Mouse (Mus musculus): Measurements from ENCODE around the gene Slc22a3.

Slc22a3 gene

GRCm38 (mm10) chr17:12507654-12508204 lies at the start of gene Slc22a3:
TSS of gene Slc22a3 (minus strand) at chr17:12507704.
- in situ Hi-C loops (cut with MseI, MboI), result no loop called here

GRCm38 (mm10) chr17:12534353-12535145 lies 27.0 kb upstream of the Slc22a3 start:
- in situ Hi-C loops (cut with MseI, MboI), result loop anchor here in 1 of 2 experiments (5.0 to 25.0 kb wide), 3 partner anchors 117 to 278 kb away; no protein-coding TSS in a partner anchor

- in situ Hi-C loops (cut with MseI, MboI), result loop anchor here in 1 of 2 experiments (5.0 to 25.0 kb wide), 2 partner anchors 115 to 280 kb away; no protein-coding TSS in a partner anchor
Measured at GRCm38 (mm10) chr17:12532115-12532514, 24.6 kb upstream of the Slc22a3 start.

- in situ Hi-C loops (cut with MseI, MboI), result loop anchor here in 1 of 2 experiments (5.0 to 25.0 kb wide), 2 partner anchors 113 to 282 kb away; no protein-coding TSS in a partner anchor
Measured at GRCm38 (mm10) chr17:12530081-12530480, 22.6 kb upstream of the Slc22a3 start.

- in situ Hi-C loops (cut with MseI, MboI), result loop anchor here in 1 of 2 experiments (25.0 kb wide), 1 partner anchor 283 kb away; no protein-coding TSS in a partner anchor
Measured at GRCm38 (mm10) chr17:12529384-12529985, 22.0 kb upstream of the Slc22a3 start.

GRCm38 (mm10) chr17:12519089-12519488 lies 11.6 kb upstream of the Slc22a3 start:
- in situ Hi-C loops (cut with MseI, MboI), result no loop called here

GRCm38 (mm10) chr17:12518194-12518593 lies 10.7 kb upstream of the Slc22a3 start:
- in situ Hi-C loops (cut with MseI, MboI), result no loop called here

- in situ Hi-C loops (cut with MseI, MboI), result no loop called here
Measured at GRCm38 (mm10) chr17:12513997-12514396, 6.5 kb upstream of the Slc22a3 start.

GRCm38 (mm10) chr17:12513107-12513923 lies 5.8 kb upstream of the Slc22a3 start:
- in situ Hi-C loops (cut with MseI, MboI), result no loop called here

GRCm38 (mm10) chr17:12511193-12511592 lies 3.7 kb upstream of the Slc22a3 start:
- in situ Hi-C loops (cut with MseI, MboI), result no loop called here

- in situ Hi-C loops (cut with MseI, MboI), result no loop called here
Measured at GRCm38 (mm10) chr17:12508376-12508775, 872 bp upstream of the Slc22a3 start.

GRCm38 (mm10) chr17:12506903-12507563 lies 471 bp downstream of the Slc22a3 start:
- in situ Hi-C loops (cut with MseI, MboI), result no loop called here

GRCm38 (mm10) chr17:12505708-12506107 lies 1.8 kb downstream of the Slc22a3 start:
- in situ Hi-C loops (cut with MseI, MboI), result no loop called here

GRCm38 (mm10) chr17:12499426-12499825 lies 8.1 kb downstream of the Slc22a3 start:
- in situ Hi-C loops (cut with MseI, MboI), result no loop called here

GRCm38 (mm10) chr17:12495558-12495957 lies 11.9 kb downstream of the Slc22a3 start:
- in situ Hi-C loops (cut with MseI, MboI), result no loop called here

GRCm38 (mm10) chr17:12491591-12491990 lies 15.9 kb downstream of the Slc22a3 start:
- in situ Hi-C loops (cut with MseI, MboI), result no loop called here

- in situ Hi-C loops (cut with MseI, MboI), result no loop called here
Measured at GRCm38 (mm10) chr17:12489888-12490287, 17.6 kb downstream of the Slc22a3 start.

- in situ Hi-C loops (cut with MseI, MboI), result no loop called here
Measured at GRCm38 (mm10) chr17:12485657-12486056, 21.8 kb downstream of the Slc22a3 start.

- in situ Hi-C loops (cut with MseI, MboI), result no loop called here
Measured at GRCm38 (mm10) chr17:12479416-12479815, 28.1 kb downstream of the Slc22a3 start.

- in situ Hi-C loops (cut with MseI, MboI), result no loop called here
Measured at GRCm38 (mm10) chr17:12474509-12475083, 32.9 kb downstream of the Slc22a3 start.

GRCm38 (mm10) chr17:12472547-12472946 lies 35.0 kb downstream of the Slc22a3 start:
- in situ Hi-C loops (cut with MseI, MboI), result no loop called here

Measured in mouse trophoblast stem cell (cell line).